Mouse (Mus musculus): Measurements from ENCODE around the gene Rcor2. TPM values are rescaled to one million over a fixed set of nuclear protein-coding genes. Genes with fewer than 3 reads are reported as not detected.

Gene Rcor2
- polyA plus RNA-seq, 1 experiment = 1.8 TPM

- H3K4me1 ChIP-seq (ENCODE audit: control insufficient read depth, insufficient read depth, insufficient read length) = peaks cover 5% of the 10 kb centered on the region; the same call in 1 of the 2 replicates
- DNase-seq (ENCODE audit: low read depth in 1 of 2, low spot score in 2 of 2) = no peak
- no peaks in the 10 kb centered on the region for H3K27me3 ChIP-seq (ENCODE audit: control insufficient read depth, insufficient read depth, low read length)
- 89% methylated on average over 7 of the region's 7 CpGs for WGBS
- H3K27ac ChIP-seq (ENCODE audit: insufficient read depth, low read length) = 0 out of 2 replicates have a peak overlapping the region, but pooled peaks have one; percentile 12
- TF ChIP-seq CTCF (IDR thresholded peaks at IDR 0.05; ENCODE audit: extremely low read depth, insufficient read depth, insufficient read length, insufficient replicate concordance) = no peak
- H3K36me3 ChIP-seq (ENCODE audit: control insufficient read depth, insufficient read depth, low read length) = no peaks in the 10 kb centered on the region
- H3K4me3 ChIP-seq (ENCODE audit: extremely low read depth, insufficient read depth, insufficient read length) = no peak overlapping the region
Measured at GRCm38 (mm10) chr19:7301647-7302492, 34.7 kb downstream of the Rcor2 start.

GRCm38 (mm10) chr19:7302493-7302797, 35.3 kb downstream of the Rcor2 start:
- Histone ChIP-seq H3K27me3 (ENCODE audit: control insufficient read depth, insufficient read depth, low read length) (no peaks in the 10 kb centered on the region), H3K36me3 (ENCODE audit: control insufficient read depth, insufficient read depth, low read length) (no peaks in the 10 kb centered on the region), H3K4me3 (ENCODE audit: extremely low read depth, insufficient read depth, insufficient read length) (no peak overlapping the region), H3K4me1 (ENCODE audit: control insufficient read depth, insufficient read depth, insufficient read length) (peaks cover 9% of the 10 kb centered on the region; the same call in 1 of the 2 replicates), H3K27ac (ENCODE audit: insufficient read depth, low read length) (no peak overlapping the region)
- TF ChIP-seq POLR2A (IDR thresholded peaks at IDR 0.05; ENCODE audit: low read depth, low read length) (no peak), CTCF (IDR thresholded peaks at IDR 0.05; ENCODE audit: extremely low read depth, insufficient read depth, insufficient read length, insufficient replicate concordance) (no peak)
- no peak for DNase-seq (ENCODE audit: low read depth in 1 of 2, low spot score in 2 of 2)
- 76% methylated on average over 1 of the region's 1 CpGs for WGBS

- H3K36me3 ChIP-seq (ENCODE audit: control insufficient read depth, insufficient read depth, low read length) = no peaks in the 10 kb centered on the region
- H3K4me3 ChIP-seq (ENCODE audit: extremely low read depth, insufficient read depth, insufficient read length) = no peak overlapping the region
- WGBS = 93% methylated on average over 6 of the region's 6 CpGs
- H3K27ac ChIP-seq (ENCODE audit: insufficient read depth, low read length) = no peak overlapping the region
- TF ChIP-seq POLR2A (IDR thresholded peaks at IDR 0.05; ENCODE audit: low read depth, low read length) (no peak), CTCF (IDR thresholded peaks at IDR 0.05; ENCODE audit: extremely low read depth, insufficient read depth, insufficient read length, insufficient replicate concordance) (no peak)
- H3K27me3 ChIP-seq (ENCODE audit: control insufficient read depth, insufficient read depth, low read length) = no peaks in the 10 kb centered on the region
- H3K4me1 ChIP-seq (ENCODE audit: control insufficient read depth, insufficient read depth, insufficient read length) = peaks cover 16% of the 10 kb centered on the region; the same call in 1 of the 2 replicates
- DNase-seq (ENCODE audit: low read depth in 1 of 2, low spot score in 2 of 2) = no peak
Measured at GRCm38 (mm10) chr19:7303796-7304195, 36.7 kb downstream of the Rcor2 start.

- Histone ChIP-seq H3K27ac (ENCODE audit: insufficient read depth, low read length) (no peak overlapping the region), H3K27me3 (ENCODE audit: control insufficient read depth, insufficient read depth, low read length) (no peaks in the 10 kb centered on the region), H3K36me3 (ENCODE audit: control insufficient read depth, insufficient read depth, low read length) (no peaks in the 10 kb centered on the region), H3K4me1 (ENCODE audit: control insufficient read depth, insufficient read depth, insufficient read length) (peaks cover 22% of the 10 kb centered on the region; the same call in 1 of the 2 replicates), H3K4me3 (ENCODE audit: extremely low read depth, insufficient read depth, insufficient read length) (no peak overlapping the region)
- no peak for DNase-seq (ENCODE audit: low read depth in 1 of 2, low spot score in 2 of 2)
- WGBS = 93% methylated on average over 2 of the region's 2 CpGs
- TF ChIP-seq POLR2A (IDR thresholded peaks at IDR 0.05; ENCODE audit: low read depth, low read length) (no peak), CTCF (IDR thresholded peaks at IDR 0.05; ENCODE audit: extremely low read depth, insufficient read depth, insufficient read length, insufficient replicate concordance) (no peak)
Measured at GRCm38 (mm10) chr19:7304801-7305200, 37.7 kb downstream of the Rcor2 start.

GRCm38 (mm10) chr19:7305380-7306310, 38.5 kb downstream of the Rcor2 start:
- H3K27ac ChIP-seq (ENCODE audit: insufficient read depth, low read length) = no peak overlapping the region
- H3K4me1 ChIP-seq (ENCODE audit: control insufficient read depth, insufficient read depth, insufficient read length) = peaks cover 29% of the 10 kb centered on the region; the same call in 1 of the 2 replicates
- H3K4me3 ChIP-seq (ENCODE audit: extremely low read depth, insufficient read depth, insufficient read length) = no peak overlapping the region
- no peaks in the 10 kb centered on the region for H3K27me3 ChIP-seq (ENCODE audit: control insufficient read depth, insufficient read depth, low read length)
- WGBS = 80% methylated on average over 11 of the region's 11 CpGs
- TF ChIP-seq POLR2A (IDR thresholded peaks at IDR 0.05; ENCODE audit: low read depth, low read length) (no peak), CTCF (IDR thresholded peaks at IDR 0.05; ENCODE audit: extremely low read depth, insufficient read depth, insufficient read length, insufficient replicate concordance) (no peak)
- H3K36me3 ChIP-seq (ENCODE audit: control insufficient read depth, insufficient read depth, low read length) = no peaks in the 10 kb centered on the region
- DNase-seq (ENCODE audit: low read depth in 1 of 2, low spot score in 2 of 2) = no peak

GRCm38 (mm10) chr19:7306968-7307367, 39.8 kb downstream of the Rcor2 start:
- Histone ChIP-seq H3K27ac (ENCODE audit: insufficient read depth, low read length) (no peak overlapping the region), H3K4me3 (ENCODE audit: extremely low read depth, insufficient read depth, insufficient read length) (no peak overlapping the region), H3K27me3 (ENCODE audit: control insufficient read depth, insufficient read depth, low read length) (no peaks in the 10 kb centered on the region), H3K36me3 (ENCODE audit: control insufficient read depth, insufficient read depth, low read length) (no peaks in the 10 kb centered on the region), H3K4me1 (ENCODE audit: control insufficient read depth, insufficient read depth, insufficient read length) (peaks cover 34% of the 10 kb centered on the region; the same call in 1 of the 2 replicates)
- TF ChIP-seq CTCF (IDR thresholded peaks at IDR 0.05; ENCODE audit: extremely low read depth, insufficient read depth, insufficient read length, insufficient replicate concordance) (no peak), POLR2A (IDR thresholded peaks at IDR 0.05; ENCODE audit: low read depth, low read length) (no peak)
- DNase-seq (ENCODE audit: low read depth in 1 of 2, low spot score in 2 of 2) = no peak
- 58% methylated on average over 3 of the region's 3 CpGs for WGBS
